Mouse (Mus musculus) left cerebral cortex, adult 2 months (tissue): Measurements from ENCODE around the gene Pabpn1l. TPM values are rescaled to one million over a fixed set of nuclear protein-coding genes. Genes with fewer than 3 reads are reported as not detected.

Experiments used
- DNase-seq, 2 experiments: peaks; one replicate each; pipeline ENCODE4 v3.0.0; 2021 to 2022; ENCODE audit warnings: low spot score in 2 of 2, mixed read lengths in 1 of 2; ENCODE audit errors: extremely low spot score in 1 of 2
- H3K27ac ChIP-seq: fragments of 200-600 bp; 2 replicates; pipeline ENCODE4 v1.8.1; 2022
- H3K4me3 ChIP-seq: fragments of 200-600 bp; 2 replicates; pipeline ENCODE4 v1.8.1; 2022
- CTCF ChIP-seq: fragments of 200-600 bp; IDR thresholded peaks from 2 replicates; pipeline ENCODE4 v1.8.1; 2022; ENCODE audit warnings: antibody characterized with exemption, mild to moderate bottlenecking, moderate library complexity
- intact Hi-C: fragments of 180-260 bp; cut with DNase I; formaldehyde crosslinking; loops from one replicate; pipeline ENCODE4 v1.15.1; 2025
- total RNA-seq, 2 experiments: library from RNA; stranded (reverse); gene quantifications; 2 replicates each; pipeline ENCODE4 v1.2.3; 2021

The Pabpn1l gene
- total RNA-seq, 2 experiments from 2014 or later: not detected

GRCm38 (mm10) chr8:122661894-122662293 lies 39.4 kb upstream of the Pabpn1l start:
- no peak for DNase-seq
- Histone ChIP-seq H3K4me3 (no peak overlapping the region), H3K27ac (no peak overlapping the region)
- intact Hi-C loops: no loop called here
- no peak for TF ChIP-seq CTCF

- no peak for TF ChIP-seq CTCF
- peak; percentile 70 to 74 for DNase-seq
- Histone ChIP-seq H3K27ac (peak overlapping the region; percentile 5; the same call in 1 of the 2 replicates), H3K4me3 (no peak overlapping the region)
- intact Hi-C loops: no loop called here
These were observed 38.6 kb upstream of the Pabpn1l start for GRCm38 (mm10) chr8:122661138-122661537.

- H3K27ac ChIP-seq: no peak overlapping the region
- no peak for DNase-seq
- H3K4me3 ChIP-seq: no peak overlapping the region
- intact Hi-C loops: no loop called here
- TF ChIP-seq CTCF: peak; percentile 64
These were observed 37.5 kb upstream of the Pabpn1l start for GRCm38 (mm10) chr8:122660022-122660421.

- intact Hi-C loops: no loop called here
- no peak overlapping the region for H3K4me3 ChIP-seq
- TF ChIP-seq CTCF: no peak
- H3K27ac ChIP-seq: no peak overlapping the region
- no peak for DNase-seq
These were observed 36.2 kb upstream of the Pabpn1l start for GRCm38 (mm10) chr8:122658807-122659160.

- Histone ChIP-seq H3K4me3 (no peak overlapping the region), H3K27ac (no peak overlapping the region)
- intact Hi-C loops: no loop called here
- no peak for TF ChIP-seq CTCF
- DNase-seq: no peak
These were observed 35.7 kb upstream of the Pabpn1l start for GRCm38 (mm10) chr8:122658149-122658806.

GRCm38 (mm10) chr8:122656056-122656999 lies 33.8 kb upstream of the Pabpn1l start:
- no peak for DNase-seq
- H3K27ac ChIP-seq: no peak overlapping the region
- intact Hi-C loops: no loop called here
- H3K4me3 ChIP-seq: no peak overlapping the region
- TF ChIP-seq CTCF: no peak

- no peak for TF ChIP-seq CTCF
- H3K27ac ChIP-seq: no peak overlapping the region
- intact Hi-C loops: no loop called here
- no peak for DNase-seq
- no peak overlapping the region for H3K4me3 ChIP-seq
These were observed 32.2 kb upstream of the Pabpn1l start for GRCm38 (mm10) chr8:122654768-122655167.

- intact Hi-C loops: no loop called here
- no peak for TF ChIP-seq CTCF
- no peak overlapping the region for H3K4me3 ChIP-seq
- no peak overlapping the region for H3K27ac ChIP-seq
- no peak for DNase-seq
These were observed 30.1 kb upstream of the Pabpn1l start for GRCm38 (mm10) chr8:122652643-122653042.

- Histone ChIP-seq H3K4me3 (no peak overlapping the region), H3K27ac (no peak overlapping the region)
- no peak for TF ChIP-seq CTCF
- intact Hi-C loops: no loop called here
- no peak for DNase-seq
These were observed 28.9 kb upstream of the Pabpn1l start for GRCm38 (mm10) chr8:122651326-122651921.

GRCm38 (mm10) chr8:122648192-122648970 lies 25.8 kb upstream of the Pabpn1l start:
- TF ChIP-seq CTCF: no peak
- DNase-seq: no peak
- intact Hi-C loops: no loop called here

GRCm38 (mm10) chr8:122646337-122646736 lies 23.8 kb upstream of the Pabpn1l start:
- TF ChIP-seq CTCF: no peak
- DNase-seq: no peak
- intact Hi-C loops: no loop called here
- Histone ChIP-seq H3K4me3 (no peak overlapping the region), H3K27ac (no peak overlapping the region)

More at GRCm38 (mm10) chr8:122648192-122648970, 25.8 kb upstream of the Pabpn1l start:
- no peak overlapping the region for H3K4me3 ChIP-seq
- H3K27ac ChIP-seq: no peak overlapping the region
